Mouse (Mus musculus) C2C12 (cell line): ENCODE results near the gene Ccpg1os.

Experiments used
- CTCF ChIP-seq: IDR thresholded peaks from one replicate; pipeline ENCODE4 v1.5.1; 2011; ENCODE audit not compliant: control insufficient read depth, insufficient read depth, insufficient read length
- MAX ChIP-seq: IDR thresholded peaks from one replicate; pipeline ENCODE4 v1.6.1; 2011; ENCODE audit warnings: mild to moderate bottlenecking, control low read depth

GRCm38 (mm10) chr9:73006175-73006574, 21.0 kb upstream of the Ccpg1os start:
- TF ChIP-seq MAX (no peak), CTCF (no peak)
